Mouse (Mus musculus) right cerebral cortex, postnatal 10 days (tissue): ENCODE results near the gene Nat8.
A peak's percentile ranks its signal among the peaks of the same experiment; 100 is the strongest.
"Not testable (repeated sequence)": the region's sequence is repeated elsewhere in the genome, so short reads cannot be mapped to it uniquely, and the experiment has no call there.

ENCODE experiments used
- DNase-seq, 2 experiments: peaks; one replicate each; pipeline ENCODE4 v3.0.0; 2021; ENCODE audit warnings: low spot score in 2 of 2

Nat8 gene

DNA sequence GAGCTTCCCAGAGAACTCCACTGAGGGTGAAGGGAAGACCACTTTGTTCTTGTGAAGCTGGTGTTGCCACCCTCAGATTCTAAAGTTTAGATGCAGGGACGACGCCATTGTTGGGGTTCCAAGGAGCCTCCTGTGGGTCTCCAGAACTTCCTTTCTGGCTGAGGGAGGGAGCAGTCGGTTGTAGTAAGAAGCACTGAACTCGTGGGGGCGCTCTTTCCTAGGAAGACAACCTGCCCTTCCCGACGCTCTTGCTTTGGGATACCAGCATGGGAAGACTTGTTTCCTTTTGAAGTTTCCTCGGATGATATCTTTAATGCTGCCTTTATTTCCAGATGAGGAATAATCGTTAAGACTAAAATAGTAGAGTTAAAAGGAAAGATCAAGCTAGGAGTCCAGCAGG is 4.9 kb upstream of the Nat8 start:
- peak; percentile 58 to 74 for DNase-seq

DNA sequence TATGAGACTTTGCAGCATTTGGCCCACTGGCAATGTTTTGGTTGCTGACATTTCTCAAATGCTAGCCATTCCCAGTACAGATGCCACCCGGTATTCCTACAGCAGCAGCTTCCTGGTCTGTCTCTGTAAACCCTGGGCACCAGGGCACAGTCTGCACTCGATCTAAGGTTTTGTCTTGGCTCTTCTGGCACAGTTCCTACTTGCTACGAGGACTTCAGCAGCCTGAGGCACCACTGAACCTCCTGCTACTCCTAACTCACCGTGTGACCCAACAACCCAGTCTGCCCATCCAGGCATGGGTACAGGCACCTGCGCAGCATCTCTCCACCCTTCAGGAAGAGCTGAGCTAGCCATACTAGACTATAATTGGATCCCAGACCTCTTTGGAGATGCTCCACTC is 4.2 kb upstream of the Nat8 start:
- DNase-seq = not testable (repeated sequence)

DNA sequence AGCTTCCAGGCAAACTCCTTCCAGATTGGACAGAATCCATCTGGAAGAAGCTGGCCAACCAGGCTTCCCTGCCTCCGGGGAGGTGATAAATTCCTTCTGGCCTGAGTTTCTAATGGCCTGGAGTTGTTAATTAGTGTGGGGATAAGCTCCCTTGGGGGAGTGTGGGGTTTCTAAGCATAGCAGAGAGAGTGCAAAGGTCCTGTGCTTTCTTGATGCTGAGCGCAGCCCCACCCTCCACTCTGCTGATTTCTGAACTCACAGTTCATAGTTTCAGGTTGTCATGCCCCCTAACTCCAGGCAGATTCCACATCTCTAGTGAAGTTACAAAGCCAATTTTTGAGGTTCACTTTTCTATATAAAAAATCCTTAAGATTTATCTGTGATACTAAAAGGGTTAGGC is 3.2 kb upstream of the Nat8 start:
- DNase-seq = not testable (repeated sequence)

DNA sequence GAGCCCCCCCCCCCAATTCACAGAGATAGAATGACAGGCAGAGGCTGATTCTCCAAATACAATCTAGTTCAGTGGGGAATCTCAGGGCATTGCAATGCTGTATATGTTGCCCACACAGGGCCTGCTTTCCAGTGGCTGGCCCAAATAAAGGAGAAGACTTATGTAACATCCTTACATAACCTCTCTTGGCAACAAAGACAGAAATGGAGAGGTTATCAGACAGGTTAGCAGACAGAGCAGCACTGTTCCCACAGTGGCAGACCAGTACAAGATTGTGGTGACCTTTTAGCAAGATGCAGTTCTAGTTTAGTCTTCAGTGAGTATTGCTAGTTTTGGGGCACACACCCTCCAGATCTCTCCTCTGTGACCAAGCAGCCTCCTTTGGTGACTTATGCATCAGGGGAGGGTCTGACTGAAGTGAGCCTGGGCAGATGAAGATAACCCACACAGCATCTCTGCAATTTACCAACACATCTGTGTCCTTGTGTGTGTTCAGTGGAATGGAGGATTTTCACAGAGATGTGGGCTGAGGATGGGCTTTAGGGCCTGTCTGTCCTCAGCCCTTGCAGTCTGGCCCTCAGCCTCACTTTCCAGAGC is 2.7 kb upstream of the Nat8 start:
- DNase-seq = not testable (repeated sequence)

DNA sequence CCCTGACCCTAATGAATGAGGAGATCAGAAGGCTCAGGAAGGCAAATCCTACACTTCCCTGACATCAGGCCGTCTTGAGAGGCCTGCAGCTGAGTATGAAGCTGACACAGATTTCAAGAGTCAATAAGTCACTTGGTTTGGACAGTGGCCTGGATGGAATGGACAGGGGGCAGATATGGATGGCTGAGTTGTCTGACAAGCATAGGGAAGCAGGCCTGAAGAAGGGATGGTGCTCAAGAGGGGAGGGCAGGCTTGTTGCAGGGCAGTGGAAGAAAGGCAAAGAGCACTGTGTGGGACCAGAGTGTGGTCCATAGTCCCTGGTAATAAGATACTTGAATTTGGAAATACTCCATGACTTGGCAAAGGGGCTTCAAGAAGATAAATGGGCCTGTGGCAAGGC is 2.4 kb downstream of the Nat8 start:
- no peak for DNase-seq

DNA sequence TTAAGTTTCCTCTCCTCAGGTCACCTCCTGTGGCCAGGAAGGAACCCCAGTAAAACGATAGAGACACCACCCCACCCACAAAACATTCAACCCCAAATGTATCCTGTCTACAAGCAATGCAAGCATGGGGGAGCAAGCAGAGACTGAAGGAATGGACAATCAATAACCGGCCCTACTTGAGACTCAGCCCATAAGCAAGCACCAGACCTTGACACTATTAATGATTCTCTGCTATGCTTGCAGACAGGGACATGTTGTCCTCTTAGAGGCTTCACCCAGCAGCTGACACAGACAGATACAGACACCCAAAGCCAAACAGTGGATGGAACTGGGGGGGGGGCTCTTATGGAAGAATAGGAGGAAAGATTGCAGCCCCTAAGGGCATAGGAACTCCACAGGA is 6.0 kb downstream of the Nat8 start:
- DNase-seq = no peak

DNA sequence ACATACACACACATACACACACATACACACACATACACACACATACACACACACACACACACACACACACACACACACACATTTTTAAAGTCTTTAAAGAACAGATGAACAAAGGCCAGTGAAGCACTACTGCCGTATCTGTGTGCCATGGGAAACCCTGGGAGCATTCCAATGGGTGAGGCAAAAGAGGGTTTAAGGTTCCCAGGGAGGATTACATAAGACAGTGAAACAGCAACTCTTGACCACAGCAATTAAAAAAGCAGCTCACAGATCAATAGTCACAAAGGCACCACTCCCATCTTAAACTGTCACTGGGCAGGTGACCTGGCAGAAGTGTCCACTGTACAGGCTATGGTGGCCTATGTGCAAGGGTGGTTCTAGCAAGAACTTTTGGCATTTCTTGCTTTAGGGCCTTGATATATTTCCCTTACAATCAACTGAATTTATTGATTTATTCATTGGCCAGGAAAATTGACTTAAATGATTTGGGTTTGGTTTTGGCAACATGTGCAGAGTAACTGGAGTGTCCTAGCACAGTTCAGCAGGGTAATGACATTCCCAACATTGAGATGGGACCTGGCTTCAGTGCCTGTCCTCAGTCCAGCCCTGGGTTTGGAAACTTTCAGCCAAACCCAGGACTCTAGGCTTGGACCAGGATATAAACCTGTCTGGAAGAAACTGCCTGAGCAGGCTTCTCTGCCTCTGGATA is 8.3 kb downstream of the Nat8 start:
- no peak for DNase-seq

DNA sequence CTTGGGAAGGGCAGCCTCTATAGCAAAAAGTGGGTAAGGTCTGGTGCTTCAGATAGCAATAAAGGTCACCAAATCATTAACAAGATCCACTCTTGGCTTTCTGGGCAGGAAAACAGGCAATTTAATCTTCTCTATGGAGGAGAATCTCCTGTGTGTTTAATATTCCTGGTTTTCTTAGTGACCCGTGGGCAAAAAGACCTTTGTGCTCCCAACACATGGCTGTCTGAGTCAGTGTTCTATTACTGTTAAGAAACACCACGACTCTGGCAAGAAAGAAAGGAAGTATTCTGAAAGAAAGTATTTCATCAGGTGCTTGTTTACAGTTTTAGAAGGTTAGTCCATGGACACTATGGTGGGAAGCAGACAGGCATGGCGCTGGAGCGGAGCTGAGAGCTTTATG is 9.6 kb downstream of the Nat8 start:
- DNase-seq = no peak

DNA sequence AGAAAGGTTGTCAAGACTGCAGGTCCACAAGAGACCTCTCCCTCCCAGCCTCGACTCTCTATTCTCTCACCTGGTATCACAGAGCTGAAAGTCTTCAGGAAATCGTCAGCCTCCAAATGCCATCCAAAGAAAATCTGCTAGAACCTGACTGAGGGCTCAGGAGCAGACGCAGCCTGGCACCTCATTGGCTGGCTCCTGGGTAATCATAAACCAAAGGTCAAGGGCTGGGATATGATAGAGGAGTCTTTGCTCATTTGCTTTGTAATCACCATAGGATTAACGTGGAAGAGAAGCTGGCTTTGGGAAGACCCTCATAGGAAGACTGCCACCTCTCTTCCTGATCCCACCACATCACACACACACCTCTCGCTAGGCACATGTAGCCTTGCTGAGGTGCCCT is 11.0 kb downstream of the Nat8 start, which contains the start of the genes Nat8f6 and Nat8f5:
Gene Nat8f6 (minus strand): TSS at position 118 of the 400 bp plus-strand sequence.
Gene Nat8f5 (minus strand): TSS at position 136 of the 400 bp plus-strand sequence.
- no peak for DNase-seq

DNA sequence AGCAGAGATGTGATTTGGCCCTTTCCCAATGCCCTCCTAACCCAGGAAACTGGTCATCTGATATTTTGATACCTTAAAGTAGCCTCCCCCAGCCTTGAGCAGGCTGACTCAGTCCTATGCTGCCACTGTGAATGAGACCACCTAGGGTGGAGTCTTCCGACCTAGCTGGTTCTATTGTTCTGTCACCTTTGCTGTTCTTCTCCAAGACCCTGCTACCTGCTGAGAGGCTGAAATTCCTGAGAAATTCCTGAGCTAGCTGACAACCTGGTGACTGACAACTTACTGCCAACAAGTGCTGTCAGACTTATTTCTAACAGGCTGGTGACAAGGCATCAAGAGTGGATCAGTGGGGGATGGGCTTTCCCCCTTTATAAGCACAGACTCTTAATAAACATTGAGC is 13.5 kb downstream of the Nat8 start:
- no peak for DNase-seq

DNA sequence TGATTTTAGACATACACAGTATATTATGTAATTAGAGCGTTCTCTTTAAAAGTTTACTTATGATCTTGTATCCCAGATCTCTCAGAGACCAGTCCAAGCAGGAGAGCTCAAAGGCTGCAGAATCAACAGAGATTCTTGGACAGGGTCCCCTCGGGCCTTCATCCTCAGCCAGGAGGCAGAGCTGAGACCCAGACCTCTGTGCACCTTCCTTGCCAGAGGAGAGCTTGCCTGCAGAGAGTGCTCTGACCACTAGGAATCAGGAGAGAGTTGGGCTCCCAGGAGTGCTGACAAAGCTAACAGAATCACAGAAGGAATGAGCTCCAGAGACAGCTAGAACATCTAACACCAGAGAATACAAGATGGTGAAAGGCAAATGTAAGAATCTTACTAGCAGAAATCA is 18.5 kb downstream of the Nat8 start:
- DNase-seq = no peak

DNA sequence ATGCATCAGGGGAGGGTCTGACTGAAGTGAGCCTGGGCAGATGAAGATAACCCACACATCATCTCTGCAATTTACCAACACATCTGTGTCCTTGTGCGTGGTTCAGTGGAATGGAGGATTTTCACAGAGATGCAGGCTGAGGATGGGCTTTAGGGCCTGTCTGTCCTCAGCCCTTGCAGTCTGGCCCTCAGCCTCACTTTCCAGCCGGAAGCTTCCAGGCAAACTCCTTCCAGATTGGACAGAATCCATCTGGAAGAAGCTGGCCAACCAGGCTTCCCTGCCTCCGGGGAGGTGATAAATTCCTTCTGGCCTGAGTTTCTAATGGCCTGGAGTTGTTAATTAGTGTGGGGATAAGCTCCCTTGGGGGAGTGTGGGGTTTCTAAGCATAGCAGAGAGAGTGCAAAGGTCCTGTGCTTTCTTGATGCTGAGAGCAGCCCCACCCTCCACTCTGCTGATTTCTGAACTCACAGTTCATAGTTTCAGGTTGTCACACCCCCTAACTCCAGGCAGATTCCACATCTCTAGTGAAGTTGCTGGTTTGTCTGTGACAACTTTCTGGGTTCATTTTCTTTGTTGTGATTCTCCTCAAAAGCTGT is 20.8 kb downstream of the Nat8 start:
- DNase-seq = not testable (repeated sequence)

DNA sequence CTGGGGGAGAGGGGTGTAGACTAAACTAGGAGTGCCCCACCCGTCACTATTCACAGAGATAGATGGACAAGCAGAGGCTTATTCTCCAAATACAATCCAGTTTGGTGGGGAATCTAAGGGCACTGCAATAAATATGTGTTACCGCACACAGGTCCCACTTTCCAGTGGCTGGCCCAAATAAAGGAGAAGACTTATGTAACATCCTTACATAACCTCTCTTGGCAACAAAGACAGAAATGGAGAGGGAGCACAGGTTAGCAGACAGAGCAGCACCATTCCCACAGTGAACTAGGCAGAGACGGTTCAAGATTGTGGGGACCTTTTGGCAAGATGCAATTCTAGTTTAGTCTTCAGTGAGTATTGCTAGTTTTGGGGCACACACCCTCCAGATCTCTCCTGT is 21.4 kb downstream of the Nat8 start:
- DNase-seq = not testable (repeated sequence)

DNA sequence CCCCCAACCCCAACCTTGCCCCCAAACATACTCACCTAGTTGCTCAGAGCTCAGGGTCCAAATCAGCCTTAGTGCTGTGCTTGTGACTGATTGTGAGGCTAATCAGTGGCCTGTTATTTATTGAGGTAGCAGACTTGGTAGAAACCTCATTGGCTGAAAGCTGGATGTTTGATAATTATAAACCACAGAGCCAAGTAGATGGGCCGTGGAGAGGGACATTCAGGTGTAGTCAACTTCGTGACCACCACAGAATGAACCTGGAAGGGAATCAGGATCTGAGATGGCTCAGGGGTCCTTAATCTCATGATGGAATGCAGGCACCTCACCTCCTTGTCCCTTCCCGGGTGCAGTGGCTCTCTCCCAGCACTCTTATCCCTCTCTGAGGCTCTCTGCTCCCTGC is 22.1 kb downstream of the Nat8 start:
- not testable (repeated sequence) for DNase-seq

DNA sequence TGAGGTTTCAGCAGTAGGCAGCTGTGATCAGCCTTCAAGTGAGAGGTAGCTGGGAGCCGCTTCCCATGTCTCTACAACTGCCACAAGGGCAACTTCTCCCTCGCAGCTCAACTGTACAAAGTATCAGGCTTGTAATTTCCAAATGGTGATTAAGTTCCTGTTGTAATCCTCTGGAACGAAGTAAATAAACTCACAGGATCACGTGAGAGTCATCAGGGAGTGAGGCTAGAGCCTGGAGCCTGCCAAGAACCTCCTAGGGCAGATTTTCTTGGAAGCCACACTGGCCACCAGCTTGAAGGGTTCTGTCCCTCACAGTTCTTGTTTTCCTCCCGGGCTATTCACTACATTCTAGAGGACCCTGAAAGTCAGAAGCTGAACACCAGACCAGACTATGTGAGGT is 28.7 kb downstream of the Nat8 start:
- not testable (repeated sequence) for DNase-seq
